Mouse (Mus musculus) right cerebral cortex, postnatal 25 days (tissue): ENCODE measurements around the gene Frmd5.
"Not testable (repeated sequence)": the region's sequence is repeated elsewhere in the genome, so short reads cannot be mapped to it uniquely, and the experiment has no call there.

Experiments
- DNase-seq: peaks from one replicate; pipeline ENCODE4 v3.0.0; 2022

Frmd5 gene

GRCm38 (mm10) chr2:121806959-121807653, at the start of gene Frmd5:
Gene Frmd5, minus strand, starts transcription at chr2:121807087.
- DNase-seq = peak; percentile 93

- DNase-seq = no peak
These were observed 47.1 kb upstream of the Frmd5 start for GRCm38 (mm10) chr2:121853974-121854373.

GRCm38 (mm10) chr2:121852045-121852444, 45.2 kb upstream of the Frmd5 start:
- no peak for DNase-seq

- DNase-seq = no peak
These were observed 39.2 kb upstream of the Frmd5 start for GRCm38 (mm10) chr2:121846050-121846449.

GRCm38 (mm10) chr2:121842249-121842648, 35.4 kb upstream of the Frmd5 start:
- DNase-seq = no peak

GRCm38 (mm10) chr2:121841453-121841852, 34.6 kb upstream of the Frmd5 start:
- no peak for DNase-seq

GRCm38 (mm10) chr2:121834926-121835325, 28.0 kb upstream of the Frmd5 start:
- peak; percentile 8 for DNase-seq

GRCm38 (mm10) chr2:121832484-121832894, 25.6 kb upstream of the Frmd5 start:
- DNase-seq = peak; percentile 22

- DNase-seq = no peak
These were observed 21.5 kb upstream of the Frmd5 start for GRCm38 (mm10) chr2:121828411-121828810.

GRCm38 (mm10) chr2:121826189-121826588, 19.3 kb upstream of the Frmd5 start:
- DNase-seq = no peak

- no peak for DNase-seq
These were observed 17.8 kb upstream of the Frmd5 start for GRCm38 (mm10) chr2:121824653-121825052.

- DNase-seq = no peak
These were observed 14.9 kb upstream of the Frmd5 start for GRCm38 (mm10) chr2:121821787-121822186.

- DNase-seq = not testable (repeated sequence)
These were observed 4.0 kb upstream of the Frmd5 start for GRCm38 (mm10) chr2:121810876-121811275.

- no peak for DNase-seq
These were observed 2.2 kb upstream of the Frmd5 start for GRCm38 (mm10) chr2:121809126-121809525.

- DNase-seq = peak; percentile 46
These were observed 530 bp downstream of the Frmd5 start for GRCm38 (mm10) chr2:121806171-121806943.

GRCm38 (mm10) chr2:121799051-121799450, 7.8 kb downstream of the Frmd5 start:
- DNase-seq = no peak

- DNase-seq = no peak
These were observed 10.9 kb downstream of the Frmd5 start for GRCm38 (mm10) chr2:121795995-121796394.

GRCm38 (mm10) chr2:121789777-121790176, 17.1 kb downstream of the Frmd5 start:
- DNase-seq = no peak

- no peak for DNase-seq
These were observed 18.5 kb downstream of the Frmd5 start for GRCm38 (mm10) chr2:121788415-121788814.

- no peak for DNase-seq
These were observed 19.1 kb downstream of the Frmd5 start for GRCm38 (mm10) chr2:121787767-121788166.

- DNase-seq = no peak
These were observed 19.6 kb downstream of the Frmd5 start for GRCm38 (mm10) chr2:121787271-121787670.

- DNase-seq = peak; percentile 16
These were observed 30.7 kb downstream of the Frmd5 start for GRCm38 (mm10) chr2:121776219-121776618.

GRCm38 (mm10) chr2:121764851-121765250, 42.0 kb downstream of the Frmd5 start:
- DNase-seq = no peak

- DNase-seq = no peak
These were observed 45.0 kb downstream of the Frmd5 start for GRCm38 (mm10) chr2:121761861-121762260.
